Mouse (Mus musculus): ENCODE results near the gene Drosha.
A peak's percentile ranks its signal among the peaks of the same experiment; 100 is the strongest.

Gene Drosha

DNA sequence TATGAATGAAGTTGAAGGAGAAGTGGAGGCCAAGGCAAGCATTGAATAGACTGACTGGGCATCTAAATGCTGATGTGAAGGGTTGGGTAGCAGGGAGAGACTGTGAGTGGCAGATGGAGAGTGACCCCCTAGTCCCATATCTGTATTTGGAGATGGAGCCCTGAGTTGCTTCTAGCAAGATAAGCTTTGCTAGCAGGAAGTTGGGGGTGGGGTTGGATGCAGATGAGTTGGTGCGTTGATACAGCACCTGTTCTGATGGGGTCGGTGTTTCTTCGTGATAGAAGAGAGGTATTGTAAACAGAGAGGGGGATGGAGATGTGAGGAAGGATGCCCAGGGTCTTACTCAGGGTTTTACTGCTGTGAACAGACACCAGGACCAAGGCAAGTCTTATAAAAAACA lies 5.3 kb downstream of the Drosha start:
- DNase-seq (ENCODE audit: low read depth, low spot score): no peak

DNA sequence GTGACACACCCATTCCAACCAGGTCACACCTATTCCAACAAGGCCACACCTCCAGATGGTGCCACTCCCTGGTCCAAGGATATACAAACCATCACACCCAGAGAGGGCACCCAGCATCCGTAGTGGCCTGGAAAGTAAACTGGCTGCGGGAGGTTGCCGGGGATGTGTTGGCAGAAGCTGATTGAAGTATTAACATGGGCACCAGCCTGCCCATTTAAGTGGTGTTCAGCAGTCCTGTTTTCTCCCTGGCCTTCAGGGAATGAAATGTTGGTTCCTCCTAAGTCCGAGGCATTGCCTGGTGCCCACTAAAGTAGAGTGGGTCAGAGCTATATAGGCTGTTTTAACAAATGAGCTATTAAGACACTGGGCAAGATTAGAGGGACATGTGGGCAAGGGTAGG lies 8.0 kb downstream of the Drosha start:
- DNase-seq (ENCODE audit: low read depth, low spot score): no peak

DNA sequence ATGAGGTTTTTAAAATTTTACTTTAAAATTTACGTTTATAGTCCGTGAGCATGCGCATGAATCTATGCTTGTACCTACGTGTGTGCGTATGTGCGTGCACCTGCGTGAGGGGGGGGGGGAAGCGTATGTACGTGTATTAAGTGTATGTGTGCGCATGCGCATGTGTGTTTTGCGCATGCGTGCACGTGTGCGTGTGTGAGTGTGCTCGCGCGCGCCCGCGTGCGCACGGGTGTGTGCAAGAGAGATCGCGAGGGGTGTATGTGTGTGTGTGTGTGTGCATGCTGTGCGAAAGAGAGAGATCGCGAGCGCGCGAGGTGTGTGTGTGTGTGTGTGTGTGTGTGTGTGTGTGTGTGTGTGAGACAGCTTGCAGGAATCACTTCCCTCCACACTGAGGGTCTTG lies 8.8 kb downstream of the Drosha start:
- DNase-seq (ENCODE audit: low read depth, low spot score): no peak

DNA sequence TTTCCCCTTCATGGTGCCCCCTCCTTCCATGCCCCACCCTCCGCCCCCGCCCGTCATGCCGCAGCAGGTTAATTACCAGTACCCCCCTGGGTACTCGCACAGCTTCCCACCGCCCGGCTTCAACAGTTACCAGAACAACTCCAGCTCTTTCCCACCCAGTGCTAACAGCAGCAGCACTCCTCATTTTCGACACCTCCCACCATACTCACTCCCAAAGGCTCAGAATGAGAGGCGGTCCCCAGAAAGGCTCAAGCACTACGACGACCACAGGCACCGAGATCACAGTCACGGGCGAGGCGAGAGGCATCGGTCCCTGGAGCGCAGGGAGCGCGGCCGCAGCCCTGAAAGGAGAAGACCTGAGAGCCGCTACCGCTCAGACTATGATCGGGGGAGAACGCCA lies 9.6 kb downstream of the Drosha start:
- DNase-seq (ENCODE audit: low read depth, low spot score): no peak

DNA sequence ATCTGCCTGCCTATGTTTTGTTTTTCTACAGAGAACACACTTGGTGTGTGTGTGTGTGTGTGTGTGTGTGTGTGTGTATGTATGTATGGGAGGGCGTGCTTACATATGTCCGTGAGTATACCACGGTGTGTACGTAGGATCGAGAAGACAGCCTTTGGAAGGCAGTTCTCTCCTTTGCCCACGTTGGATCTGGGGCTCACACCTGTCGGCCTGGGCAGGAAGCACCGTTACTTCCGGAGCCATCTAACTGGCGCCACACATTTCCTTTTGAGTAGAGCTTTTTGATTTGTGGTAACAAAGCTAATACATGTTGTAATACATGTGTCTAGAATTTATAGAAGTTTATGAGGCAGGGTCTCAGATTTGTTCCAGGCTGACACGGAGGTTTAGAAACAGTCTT lies 16.1 kb downstream of the Drosha start:
- DNase-seq (ENCODE audit: low read depth, low spot score): no peak

DNA sequence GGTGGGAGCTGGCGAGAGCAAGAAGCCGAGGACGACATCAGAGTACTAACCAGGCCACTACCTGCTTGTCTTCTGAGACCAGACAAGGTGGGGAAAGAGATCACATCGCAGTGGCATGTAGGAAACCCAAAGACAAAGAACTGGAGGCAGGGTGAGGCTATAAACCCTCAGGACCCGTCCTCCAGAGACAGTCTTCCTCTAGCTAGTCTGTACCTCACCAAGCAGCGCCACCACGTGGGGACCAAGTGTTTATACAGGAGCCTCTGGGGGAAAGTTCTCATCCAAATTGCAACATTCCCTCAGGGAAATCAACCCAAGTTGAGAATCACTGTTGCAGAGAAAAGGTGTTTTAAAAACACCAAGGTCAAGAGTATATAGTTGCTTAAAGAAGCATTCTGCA lies 18.2 kb downstream of the Drosha start:
- no peak for DNase-seq (ENCODE audit: low read depth, low spot score)

DNA sequence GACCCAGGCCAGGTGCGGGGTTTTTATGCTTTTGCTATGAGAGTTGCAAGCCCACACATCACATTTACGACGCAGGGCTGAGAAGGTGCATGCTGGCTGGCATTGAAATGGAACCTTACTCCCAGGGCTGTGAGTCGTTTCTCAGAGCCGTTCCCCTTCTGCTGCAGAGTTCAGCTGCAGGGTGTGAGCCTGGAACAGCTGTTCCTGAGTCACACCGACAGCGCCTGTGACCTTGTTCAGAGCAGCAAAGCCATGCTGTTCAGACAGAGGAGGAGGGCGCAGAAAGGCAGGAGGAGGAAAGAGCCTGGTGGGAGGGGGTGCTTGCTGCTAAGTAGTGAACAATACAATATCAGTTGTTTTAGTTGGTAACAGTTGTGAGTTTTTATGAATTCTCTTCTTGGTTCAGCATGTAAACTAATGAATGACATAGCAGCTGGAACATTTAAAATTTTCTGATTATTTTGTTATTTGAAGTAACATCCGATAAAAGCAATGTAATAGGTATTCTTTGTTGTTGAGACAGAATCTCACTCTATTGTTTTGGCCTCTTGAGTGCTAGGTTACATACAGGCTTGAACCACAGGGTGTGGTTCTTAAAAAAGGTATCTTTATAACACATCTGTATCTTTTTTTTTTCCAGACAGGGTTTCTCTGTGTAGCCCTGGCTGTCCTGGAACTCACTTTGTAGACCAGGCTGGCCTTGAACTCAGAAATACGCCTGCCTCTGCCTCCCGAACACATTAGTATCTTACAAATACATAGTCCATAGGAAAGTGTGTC lies 23.8 kb downstream of the Drosha start:
- peak; percentile 26 for DNase-seq (ENCODE audit: low read depth, low spot score)

DNA sequence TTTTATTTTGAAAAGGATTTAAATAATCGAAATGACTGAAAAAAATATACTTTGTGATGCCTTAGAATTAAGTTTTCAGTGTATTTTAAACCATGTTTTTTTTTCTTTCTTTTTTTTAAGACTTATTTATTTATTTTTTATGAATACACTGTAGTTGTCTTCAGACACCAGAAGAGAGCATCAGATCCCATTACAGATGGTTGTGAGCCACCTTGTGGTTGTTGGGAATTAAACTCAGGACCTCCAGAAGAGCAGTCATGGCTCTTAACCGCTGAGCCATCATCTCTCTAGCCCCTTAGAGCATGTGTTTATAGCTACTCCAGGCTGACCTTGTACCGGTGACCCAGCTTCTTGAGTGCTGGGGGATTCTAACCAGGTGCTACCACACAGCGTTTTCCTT lies 24.8 kb downstream of the Drosha start:
- no peak for DNase-seq (ENCODE audit: low read depth, low spot score)

DNA sequence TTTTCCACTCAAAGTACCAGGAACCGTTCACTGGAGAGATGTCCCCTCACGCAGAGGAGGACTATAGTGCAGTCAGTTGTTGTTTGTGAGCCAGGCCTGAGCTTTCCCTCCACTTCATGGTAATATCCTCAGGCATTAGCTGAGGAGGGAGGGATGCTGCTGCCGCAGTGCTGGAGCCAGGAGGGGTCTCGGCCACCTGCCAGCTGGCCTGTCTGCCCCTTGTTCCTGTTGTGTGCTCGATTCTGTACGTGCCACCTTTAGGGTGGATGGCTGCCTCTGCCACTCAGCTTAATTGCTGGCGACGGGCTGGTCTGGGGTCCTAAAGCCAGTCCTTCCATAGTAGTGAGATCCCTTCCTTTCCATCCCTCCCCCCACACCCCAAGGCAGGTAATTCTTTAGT lies 28.9 kb downstream of the Drosha start:
- DNase-seq (ENCODE audit: low read depth, low spot score): no peak

DNA sequence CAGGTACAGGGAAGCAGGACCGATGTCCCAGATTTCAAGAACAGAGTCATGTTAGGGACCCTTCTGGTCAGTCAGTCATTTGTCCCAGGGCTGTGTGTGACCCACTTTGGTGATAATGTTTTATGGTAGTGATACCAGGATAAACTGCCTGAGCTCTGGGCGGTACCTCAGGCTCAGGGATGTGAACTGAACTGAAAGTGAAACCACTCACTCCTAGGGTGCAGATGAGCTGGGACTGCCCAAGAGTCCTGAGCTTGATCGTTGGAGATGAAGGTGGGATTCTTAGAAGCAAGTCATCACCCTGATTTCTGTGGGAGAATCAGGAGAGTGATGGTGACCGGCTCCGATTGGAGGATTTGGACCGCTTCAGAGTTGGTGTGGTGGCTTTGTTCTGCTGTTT lies 32.2 kb downstream of the Drosha start:
- DNase-seq (ENCODE audit: low read depth, low spot score): no peak

DNA sequence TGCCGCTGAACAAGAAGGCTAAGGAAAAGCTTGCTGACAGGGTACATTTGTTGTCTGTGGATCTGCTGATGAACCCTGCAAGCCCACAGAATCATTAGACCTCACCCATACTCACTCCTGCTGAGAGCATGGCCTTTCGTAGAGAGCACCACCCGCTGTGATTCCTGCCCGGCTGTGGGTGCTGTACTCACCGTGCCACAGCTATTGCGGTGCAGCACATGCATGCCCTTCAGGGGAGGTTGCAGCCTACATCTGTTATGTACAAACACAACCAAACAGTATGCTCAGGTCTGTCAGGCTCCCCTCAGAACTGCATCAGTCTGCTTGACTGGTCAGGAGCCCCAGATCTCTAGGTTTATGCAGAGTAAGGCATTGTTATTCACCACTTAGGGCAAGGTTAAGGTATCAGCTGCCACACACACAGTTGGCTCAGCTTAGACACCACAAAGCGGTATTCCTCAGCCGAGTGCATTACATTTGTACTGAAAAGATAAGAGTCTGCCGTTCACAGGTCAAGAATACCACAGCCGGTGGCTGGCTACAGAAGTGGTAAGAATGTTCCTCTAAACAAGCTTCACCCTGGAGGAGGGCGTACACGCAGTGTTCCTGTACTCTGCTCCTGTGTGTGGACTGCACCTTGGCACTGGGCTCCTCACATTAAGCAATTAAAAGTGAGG lies 33.4 kb downstream of the Drosha start:
- no peak for DNase-seq (ENCODE audit: low read depth, low spot score)

DNA sequence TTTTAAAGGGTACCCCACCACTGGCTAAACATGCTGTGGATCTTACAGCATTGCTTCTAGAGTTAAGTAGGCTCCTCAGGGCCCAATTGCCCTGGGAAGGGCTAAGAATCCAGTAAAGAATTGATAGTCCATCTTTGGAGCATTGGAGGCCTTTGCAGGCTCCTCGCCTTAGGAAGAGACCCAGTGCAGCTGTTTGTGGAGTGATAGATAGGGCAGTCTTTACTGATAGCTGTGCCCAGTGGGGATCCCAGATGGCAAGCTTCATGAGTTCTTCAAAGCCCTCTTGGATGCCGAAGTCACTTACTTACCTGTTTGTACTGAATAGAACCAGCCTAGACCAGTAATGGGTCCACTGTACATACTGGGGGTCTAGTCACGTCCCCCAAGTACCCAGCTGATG lies 34.0 kb downstream of the Drosha start:
- DNase-seq (ENCODE audit: low read depth, low spot score): no peak

DNA sequence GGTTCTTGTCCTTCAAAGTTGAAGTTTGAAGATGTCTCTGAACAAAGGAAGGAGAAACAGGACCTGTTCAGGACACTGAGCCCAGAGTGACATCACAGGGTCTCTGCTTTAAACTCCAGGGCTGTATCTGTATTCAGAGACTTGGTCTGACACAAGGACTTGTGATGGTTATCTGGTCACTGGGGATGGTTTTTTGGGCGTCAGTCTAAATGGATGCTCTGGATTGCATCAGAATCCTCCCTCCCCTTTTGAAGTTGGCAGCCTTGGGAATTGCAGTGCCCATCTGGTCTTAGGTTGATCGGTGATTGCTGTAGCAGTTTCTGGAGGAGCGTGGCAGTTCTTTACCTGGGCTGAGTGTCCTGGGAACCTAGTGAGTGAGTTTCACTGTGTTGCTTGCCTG lies 37.4 kb downstream of the Drosha start:
- no peak for DNase-seq (ENCODE audit: low read depth, low spot score)

DNA sequence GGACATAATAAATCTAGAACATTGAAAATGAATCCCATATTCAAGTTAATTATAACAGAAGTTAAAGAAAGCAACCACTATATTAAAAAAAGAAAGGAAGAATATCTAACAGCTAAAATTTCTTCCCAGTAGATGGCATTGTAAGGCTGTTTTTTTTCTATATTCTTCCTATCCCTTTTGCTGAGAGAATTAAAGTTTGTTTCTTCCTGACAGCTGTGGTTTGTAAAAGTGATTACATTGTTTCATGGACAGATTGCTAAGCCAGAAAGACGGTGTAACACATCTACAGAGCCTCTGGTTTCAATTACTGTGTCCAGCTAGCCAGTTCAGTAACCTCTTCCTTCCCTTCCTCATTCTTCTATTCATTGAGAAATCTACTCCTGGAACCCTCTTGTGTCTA lies 39.1 kb downstream of the Drosha start:
- no peak for DNase-seq (ENCODE audit: low read depth, low spot score)

DNA sequence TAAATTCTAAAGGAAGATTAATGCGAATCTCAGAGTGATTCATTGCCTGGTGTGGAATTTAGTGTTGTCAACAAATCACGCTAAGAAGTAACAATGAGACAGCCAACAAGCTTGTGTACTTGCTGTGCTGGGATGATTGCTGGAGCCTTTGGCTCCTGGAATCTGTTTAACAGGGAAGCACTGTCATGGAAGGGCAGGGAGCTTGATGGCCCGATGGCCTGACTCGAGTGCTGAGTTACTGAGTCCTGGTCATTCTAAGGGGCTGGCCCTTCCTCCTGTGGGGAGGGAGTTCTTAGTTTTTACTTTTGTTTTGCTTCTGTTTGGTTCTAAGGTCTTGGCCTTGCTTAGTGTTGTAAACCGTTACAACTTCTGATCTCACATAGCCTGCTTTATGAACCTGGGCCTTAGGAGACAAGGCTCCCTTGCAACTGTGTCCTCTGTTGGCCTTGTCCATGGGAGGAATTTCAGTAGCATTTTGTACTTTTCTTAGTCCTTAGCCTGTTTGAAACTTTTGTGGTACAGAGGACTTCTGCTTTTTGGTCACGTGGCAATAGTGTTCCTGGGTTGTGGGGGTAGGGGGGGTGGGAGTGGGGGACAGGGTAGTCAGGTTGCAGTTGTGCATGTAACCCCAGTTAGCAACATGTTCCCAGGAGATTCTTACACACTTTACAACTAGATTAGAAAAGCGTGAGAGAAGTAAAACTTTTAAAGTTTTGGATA lies 41.1 kb downstream of the Drosha start:
- DNase-seq (ENCODE audit: low read depth, low spot score): no peak

DNA sequence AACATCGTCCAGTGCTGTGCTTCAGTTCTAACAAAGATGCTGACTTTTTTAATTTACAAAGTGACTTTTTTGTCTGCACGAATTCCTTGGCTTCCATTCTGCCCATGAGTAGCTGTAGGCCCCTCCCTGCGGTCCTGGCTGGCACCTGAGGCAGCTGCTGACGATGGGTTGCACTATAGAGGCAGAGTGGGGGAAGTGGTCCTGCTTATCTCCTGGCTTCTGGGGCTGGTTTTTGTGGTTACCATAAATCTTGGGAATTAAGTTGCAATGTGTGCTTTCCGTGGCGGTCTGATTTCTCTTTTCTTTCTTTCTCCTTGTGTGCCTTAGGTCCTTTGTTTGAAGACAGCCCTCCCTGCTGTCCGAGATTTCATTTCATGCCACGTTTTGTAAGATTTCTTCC lies 42.7 kb downstream of the Drosha start:
- no peak for DNase-seq (ENCODE audit: low read depth, low spot score)

DNA sequence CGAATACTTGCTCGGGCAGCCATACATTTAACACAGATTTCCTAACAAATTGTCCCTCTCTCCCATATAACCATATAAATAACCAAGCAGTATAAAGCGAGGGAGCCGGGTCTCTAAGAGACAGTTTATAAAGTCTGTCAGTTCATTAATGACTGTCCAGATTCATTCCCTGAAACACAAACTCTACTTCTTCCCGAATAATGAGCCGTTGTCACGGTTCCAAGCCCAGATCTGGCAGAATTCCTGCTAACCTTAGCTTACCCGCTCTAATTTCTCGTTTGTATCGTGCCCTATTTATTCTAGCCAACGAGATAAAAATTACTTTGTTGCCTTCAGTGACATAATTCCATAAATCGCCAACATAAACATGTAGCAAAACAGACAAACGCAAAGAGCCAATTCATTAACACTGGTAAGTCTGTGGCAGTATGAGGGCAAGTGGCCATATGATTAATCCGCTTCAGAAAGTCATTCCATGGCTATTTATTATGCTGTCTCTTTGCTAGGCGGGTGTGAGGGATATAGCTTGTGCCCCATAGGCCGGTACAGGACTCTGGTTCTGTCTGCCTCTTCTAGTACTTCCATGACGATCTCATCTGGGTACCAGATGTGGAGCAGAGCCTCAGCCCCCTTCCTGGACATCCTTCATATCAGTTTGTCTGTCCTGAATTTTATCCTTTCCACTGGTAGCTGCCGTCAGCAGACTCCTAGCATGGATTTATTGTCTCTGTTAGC lies 51.0 kb downstream of the Drosha start:
- peak; percentile 36 for DNase-seq (ENCODE audit: low read depth, low spot score)

DNA sequence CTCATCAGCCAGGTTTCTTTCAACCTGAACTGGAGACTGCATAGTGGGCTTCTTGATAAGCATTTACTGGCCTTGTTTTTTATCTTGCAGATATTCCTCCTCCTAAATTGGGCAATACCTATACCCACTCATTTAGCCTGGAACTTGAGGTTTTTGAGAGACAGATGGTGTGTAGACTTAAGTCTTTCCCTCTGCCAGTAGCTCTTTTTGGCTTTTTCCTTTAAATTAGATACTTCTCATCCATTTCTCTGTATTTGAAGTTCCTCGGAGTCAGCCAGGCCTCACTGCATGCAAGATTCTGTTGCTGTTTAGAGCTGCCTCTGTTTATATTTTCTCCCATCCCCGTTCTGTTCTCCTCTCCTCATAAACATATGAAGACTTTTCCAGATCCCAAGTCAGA lies 51.7 kb downstream of the Drosha start:
- DNase-seq (ENCODE audit: low read depth, low spot score): no peak

DNA sequence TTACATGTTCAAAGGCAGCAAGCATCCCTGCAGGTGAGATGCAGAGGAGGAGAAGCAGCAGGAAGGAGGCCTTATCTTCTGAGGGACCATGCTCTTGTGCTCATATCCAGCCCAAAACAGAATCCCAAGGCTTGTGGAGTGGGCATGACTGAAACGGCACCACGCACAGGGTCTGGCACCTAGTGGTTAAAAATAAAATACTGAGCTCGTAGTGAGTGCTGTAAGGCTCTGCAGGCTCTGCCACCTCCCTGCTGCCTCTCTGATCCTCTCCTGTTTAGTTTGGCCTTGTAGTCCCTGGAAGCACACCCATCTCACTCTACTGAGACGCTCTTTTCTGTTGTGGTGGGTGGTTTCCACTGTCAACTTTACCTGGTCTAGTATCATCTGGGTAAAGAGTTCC lies 52.3 kb downstream of the Drosha start:
- no peak for DNase-seq (ENCODE audit: low read depth, low spot score)

DNA sequence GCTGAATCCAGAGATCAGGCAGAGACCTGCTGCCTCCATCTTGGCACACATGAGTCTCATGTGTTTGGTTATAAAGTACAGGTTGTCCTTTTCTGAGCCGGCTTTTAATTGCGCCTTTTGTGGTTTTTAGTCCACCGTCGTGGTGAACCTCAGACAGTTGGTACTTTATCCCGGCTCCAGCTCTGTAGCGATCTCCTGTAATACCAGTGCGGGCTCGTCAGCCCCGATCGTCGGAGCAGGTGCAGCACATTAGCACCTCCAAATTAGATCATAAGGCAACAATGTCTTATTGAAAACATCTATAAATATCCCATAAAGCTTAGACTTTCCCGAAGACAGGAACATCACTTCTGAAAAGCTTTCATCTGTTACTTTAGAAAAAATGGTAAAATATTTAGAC lies 53.3 kb downstream of the Drosha start:
- DNase-seq (ENCODE audit: low read depth, low spot score): no peak

DNA sequence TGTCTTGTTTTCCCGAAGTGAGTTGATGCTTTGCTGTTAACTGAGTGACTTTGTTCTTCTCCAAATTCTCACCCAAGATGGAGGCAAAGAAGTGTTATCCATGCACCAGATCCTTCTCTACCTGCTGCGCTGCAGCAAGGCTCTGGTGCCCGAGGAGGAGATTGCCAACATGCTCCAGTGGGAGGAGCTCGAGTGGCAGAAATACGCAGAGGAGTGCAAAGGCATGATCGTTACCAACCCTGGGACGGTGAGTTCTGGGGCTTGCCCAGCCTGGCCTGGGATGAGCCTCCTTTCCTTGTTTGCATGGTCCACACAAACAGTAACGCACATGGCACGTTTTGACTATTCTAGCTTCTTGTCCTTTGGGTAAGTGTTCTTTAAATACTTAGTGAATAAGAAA lies 54.0 kb downstream of the Drosha start:
- no peak for DNase-seq (ENCODE audit: low read depth, low spot score)

DNA sequence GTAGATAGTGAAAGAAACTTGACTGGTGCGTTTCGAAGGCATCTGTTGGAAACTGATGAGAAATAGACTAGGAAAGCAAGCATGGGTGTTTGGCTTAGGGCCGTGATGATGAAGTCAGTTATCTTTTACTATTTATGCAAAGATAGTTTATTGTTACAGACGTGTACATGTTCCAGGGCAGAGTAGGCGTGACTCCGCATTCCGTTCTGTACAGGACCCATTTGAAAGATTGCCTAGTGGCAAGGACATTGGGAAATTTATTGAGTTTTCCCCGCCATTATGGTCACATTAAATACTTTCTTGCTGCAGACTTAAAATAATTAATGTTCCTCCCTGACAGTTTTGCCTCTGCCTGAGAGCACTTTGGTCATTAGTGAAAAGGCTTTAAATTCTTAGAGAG lies 55.3 kb downstream of the Drosha start:
- no peak for DNase-seq (ENCODE audit: low read depth, low spot score)
